Mouse (Mus musculus): ENCODE measurements around the gene Acat3. TPM values are rescaled to one million over a fixed set of nuclear protein-coding genes. Genes with fewer than 3 reads are reported as not detected.
"Not testable (repeated sequence)": the region's sequence is repeated elsewhere in the genome, so short reads cannot be mapped to it uniquely, and the experiment has no call there.

Gene Acat3
- 1 to 10 TPM; 4.8 to 5.2 TPM for total RNA-seq (2021)

DNA sequence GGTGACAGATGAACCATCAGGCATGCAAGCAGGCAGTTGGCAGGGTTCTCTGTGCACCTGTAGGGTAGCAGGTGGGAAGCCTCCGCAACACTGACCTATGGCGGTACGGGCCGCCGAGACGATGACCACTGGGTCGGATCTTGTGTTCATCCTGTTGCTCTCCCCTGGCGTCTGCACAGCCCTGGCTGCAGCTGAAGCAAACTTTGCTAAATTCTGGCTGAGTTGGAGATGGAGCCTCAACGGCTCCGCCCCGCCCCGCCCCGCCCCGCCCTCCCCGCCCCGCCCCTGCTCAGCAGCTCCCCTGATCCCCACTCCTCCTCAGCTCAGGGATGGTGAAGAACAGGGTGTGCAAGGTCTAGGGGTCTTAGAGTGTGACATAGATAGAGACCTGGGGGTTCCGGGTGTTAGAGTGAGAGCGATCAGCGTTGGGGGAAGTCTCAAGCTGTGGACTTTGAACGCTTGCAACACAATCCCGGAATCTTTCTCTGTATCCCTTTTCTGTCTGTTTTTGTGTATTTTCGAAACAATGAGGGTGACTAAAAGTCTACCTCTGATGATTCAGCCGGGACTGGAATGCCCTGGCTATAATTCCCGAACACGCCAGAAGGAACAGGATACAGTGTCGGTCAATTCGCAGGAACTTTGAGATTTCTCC, at the start of gene Acat3:
Gene Acat3 (minus strand): TSS at position 450 of the 655 bp plus-strand sequence.
- DNase-seq (ENCODE audit: extremely low spot score in 1 of 2, low spot score in 1 of 2), result no peak

GRCm38 (mm10) chr17:12988096-12988495, 47.7 kb upstream of the Acat3 start:
- not testable (repeated sequence) for DNase-seq (ENCODE audit: extremely low spot score in 1 of 2, low spot score in 1 of 2)

DNA sequence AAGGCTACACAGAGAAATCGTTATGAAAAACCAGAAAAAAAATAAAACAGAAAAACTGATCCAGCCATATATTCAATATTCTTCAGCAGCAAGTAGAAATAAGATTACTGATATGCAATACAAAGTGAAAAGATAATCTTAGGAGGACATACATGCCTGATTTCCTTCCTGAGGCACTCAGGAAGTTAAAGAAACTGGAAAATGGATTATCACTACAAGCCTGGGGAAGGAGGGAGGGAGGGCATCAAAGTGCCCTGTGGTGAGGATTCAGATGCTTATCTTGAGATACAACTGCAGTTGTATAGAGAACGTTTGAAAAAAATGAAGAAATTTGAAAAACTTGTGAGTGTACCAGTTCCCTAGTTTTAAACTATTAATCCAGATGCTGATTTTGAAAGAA, 43.6 kb upstream of the Acat3 start:
- DNase-seq (ENCODE audit: extremely low spot score in 1 of 2, low spot score in 1 of 2), result no peak

DNA sequence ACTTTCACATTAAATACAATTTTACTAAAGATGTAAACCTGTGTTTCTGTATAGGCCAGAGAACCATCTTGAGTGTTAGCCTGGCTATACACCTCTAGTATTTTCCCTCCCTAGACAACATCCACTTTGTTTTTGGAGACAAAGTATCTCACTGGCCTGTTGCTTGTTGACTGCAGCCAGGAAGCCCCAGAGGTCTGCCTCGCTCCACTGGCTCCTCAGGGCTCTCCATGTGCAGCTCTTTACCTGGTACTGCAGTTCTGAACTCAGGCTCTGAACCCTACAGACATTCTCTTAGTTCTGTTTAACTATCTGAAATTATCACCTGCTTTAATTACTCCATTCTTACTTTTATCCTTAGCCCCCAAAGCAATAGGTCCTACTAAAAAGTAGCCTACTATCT, 38.1 kb upstream of the Acat3 start:
- DNase-seq (ENCODE audit: extremely low spot score in 1 of 2, low spot score in 1 of 2), result no peak

DNA sequence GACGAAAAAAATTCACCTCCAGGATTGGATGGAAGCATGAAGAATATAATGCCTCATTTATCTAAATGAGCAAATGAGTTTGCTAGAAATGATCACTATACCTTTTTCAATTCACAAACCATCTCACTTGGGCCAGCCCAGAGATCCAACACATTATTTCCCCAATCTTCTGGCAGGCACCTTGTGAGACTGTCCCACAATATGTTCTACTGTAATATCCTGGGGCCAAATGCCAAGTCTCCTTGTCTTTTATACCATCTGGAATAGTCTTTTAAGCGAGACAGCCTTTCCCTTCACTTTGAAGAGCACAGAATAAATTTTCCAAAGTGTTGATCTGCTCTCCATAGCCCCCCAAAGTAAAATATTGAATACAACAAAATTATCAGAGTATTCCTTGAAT, 33.5 kb upstream of the Acat3 start:
- no peak for DNase-seq (ENCODE audit: extremely low spot score in 1 of 2, low spot score in 1 of 2)

DNA sequence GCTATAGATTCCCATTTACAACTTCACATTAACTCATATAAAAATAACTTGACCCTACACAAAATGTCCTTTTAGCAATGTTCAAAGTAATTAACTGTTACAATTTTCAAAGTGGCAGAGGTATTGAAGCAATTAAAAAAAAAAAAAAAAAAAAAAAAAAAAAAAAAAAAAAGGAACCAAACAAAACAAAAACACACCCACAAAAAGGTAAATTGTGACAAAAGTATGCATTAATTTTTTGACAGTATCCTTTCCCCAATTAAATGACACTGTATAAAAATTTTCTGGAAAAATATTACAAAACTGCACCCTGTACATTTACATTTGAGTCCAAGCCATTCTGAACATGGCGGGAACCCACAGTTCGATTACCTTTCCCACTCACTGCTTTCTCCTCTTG, 26.8 kb upstream of the Acat3 start:
- DNase-seq (ENCODE audit: extremely low spot score in 1 of 2, low spot score in 1 of 2), result no peak

- no peak for DNase-seq (ENCODE audit: extremely low spot score in 1 of 2, low spot score in 1 of 2)
Observed at GRCm38 (mm10) chr17:12963476-12963875, 23.1 kb upstream of the Acat3 start.

DNA sequence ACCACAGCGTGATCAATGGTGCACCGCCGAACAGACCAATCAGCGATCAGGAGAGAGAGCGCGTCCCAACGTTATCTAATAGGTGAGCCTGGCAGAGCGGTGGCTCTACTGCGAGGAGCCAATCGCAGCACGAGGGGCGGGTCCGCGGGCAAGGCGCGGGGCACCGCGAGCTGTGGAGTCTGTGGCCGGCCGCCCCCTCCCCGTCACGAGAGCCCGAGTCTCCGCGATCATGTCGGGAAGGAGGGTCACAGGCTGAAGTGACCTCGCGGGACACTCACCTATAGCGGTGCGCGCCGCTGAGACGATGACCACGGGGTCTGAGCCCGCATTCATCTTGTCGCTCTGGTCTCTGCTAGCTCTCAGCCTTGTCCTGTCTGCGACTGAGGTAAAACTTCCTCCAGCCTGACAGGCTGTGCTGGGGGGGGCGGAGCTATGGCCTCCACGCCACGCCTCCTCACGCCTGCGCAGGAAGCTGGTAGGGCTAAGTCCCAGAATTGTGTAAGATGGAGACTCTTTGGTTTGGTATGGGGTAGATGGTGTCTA, 20.0 kb upstream of the Acat3 start, which contains the start of gene Acat2:
Gene Acat2 (minus strand): TSS at position 417 of the 543 bp plus-strand sequence.
- peak; percentile 82 to 94 for DNase-seq (ENCODE audit: extremely low spot score in 1 of 2, low spot score in 1 of 2)

- DNase-seq (ENCODE audit: extremely low spot score in 1 of 2, low spot score in 1 of 2), result not testable (repeated sequence)
Observed at GRCm38 (mm10) chr17:12959377-12959776, 19.0 kb upstream of the Acat3 start.

DNA sequence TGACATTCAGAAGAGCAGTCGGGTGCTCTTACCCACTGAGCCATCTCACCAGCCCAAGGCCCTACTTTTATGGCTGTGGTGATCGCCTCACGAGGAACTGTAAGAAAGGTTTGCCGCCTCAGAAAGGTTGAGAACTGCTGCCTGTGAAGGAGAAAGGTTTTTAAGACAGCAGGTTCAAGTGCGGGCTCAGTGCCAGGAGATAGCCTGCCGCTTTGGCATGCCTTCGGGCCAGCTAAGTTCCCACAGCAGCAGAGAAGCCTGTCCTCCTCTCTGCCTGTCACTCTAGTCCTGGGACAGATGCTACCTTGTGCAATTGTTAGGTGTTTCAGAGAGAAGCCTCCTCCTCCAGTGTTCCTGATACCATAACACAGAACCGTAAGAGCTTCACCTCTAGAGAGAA, 16.3 kb upstream of the Acat3 start:
- no peak for DNase-seq (ENCODE audit: extremely low spot score in 1 of 2, low spot score in 1 of 2)

GRCm38 (mm10) chr17:12949669-12950068, 9.3 kb upstream of the Acat3 start:
- no peak for DNase-seq (ENCODE audit: extremely low spot score in 1 of 2, low spot score in 1 of 2)

GRCm38 (mm10) chr17:12942459-12943162, 2.2 kb upstream of the Acat3 start:
- DNase-seq (ENCODE audit: extremely low spot score in 1 of 2, low spot score in 1 of 2), result no peak

DNA sequence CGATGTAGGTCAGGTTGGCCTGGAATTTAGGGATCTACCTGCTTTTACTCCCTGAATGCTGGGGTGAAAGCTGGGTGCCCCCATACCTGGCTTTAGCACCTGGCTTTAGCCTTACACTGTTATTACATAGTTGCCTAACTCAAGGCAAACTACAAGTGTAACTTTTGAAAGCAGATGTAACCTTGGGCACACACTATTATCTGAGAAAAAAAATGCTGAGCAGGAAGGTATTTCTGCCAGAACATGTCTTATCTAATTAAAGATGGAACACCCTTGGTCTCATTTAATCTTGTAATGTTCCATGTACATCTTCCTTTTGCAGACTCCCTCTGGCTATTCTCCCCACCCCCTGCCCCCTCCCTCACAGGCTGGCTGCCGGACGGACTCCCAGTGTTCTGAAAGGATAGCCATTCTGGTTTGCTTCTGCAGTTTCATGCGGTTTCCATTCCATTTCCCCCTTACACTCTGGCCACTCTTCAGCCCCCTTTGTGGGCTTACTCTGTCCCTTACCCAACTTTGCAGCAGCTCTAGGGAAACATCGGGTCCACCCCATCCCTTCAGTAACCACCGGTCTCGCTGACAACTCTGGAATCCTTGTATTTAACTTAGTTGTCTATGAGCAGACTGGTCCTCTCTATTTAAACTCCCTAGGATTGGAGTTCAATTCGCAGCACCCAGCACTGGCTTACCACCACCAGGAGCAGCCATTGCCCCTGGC, 1.3 kb upstream of the Acat3 start:
- no peak for DNase-seq (ENCODE audit: extremely low spot score in 1 of 2, low spot score in 1 of 2)

- not testable (repeated sequence) for DNase-seq (ENCODE audit: extremely low spot score in 1 of 2, low spot score in 1 of 2)
Observed at GRCm38 (mm10) chr17:12939377-12940148, 837 bp downstream of the Acat3 start.

- DNase-seq (ENCODE audit: extremely low spot score in 1 of 2, low spot score in 1 of 2), result no peak
Observed at GRCm38 (mm10) chr17:12938077-12938476, 2.3 kb downstream of the Acat3 start.

- DNase-seq (ENCODE audit: extremely low spot score in 1 of 2, low spot score in 1 of 2), result no peak
Observed at GRCm38 (mm10) chr17:12937412-12937970, 2.9 kb downstream of the Acat3 start.

GRCm38 (mm10) chr17:12935719-12936118, 4.7 kb downstream of the Acat3 start:
- DNase-seq (ENCODE audit: extremely low spot score in 1 of 2, low spot score in 1 of 2), result no peak

GRCm38 (mm10) chr17:12931576-12931975, 8.8 kb downstream of the Acat3 start:
- DNase-seq (ENCODE audit: extremely low spot score in 1 of 2, low spot score in 1 of 2), result not testable (repeated sequence)

- DNase-seq (ENCODE audit: extremely low spot score in 1 of 2, low spot score in 1 of 2), result no peak
Observed at GRCm38 (mm10) chr17:12925703-12926180, 14.7 kb downstream of the Acat3 start.

- no peak for DNase-seq (ENCODE audit: extremely low spot score in 1 of 2, low spot score in 1 of 2)
Observed at GRCm38 (mm10) chr17:12925001-12925400, 15.4 kb downstream of the Acat3 start.
